Mouse (Mus musculus): ENCODE measurements around the gene Gm13278.
"Not testable (repeated sequence)": the region's sequence is repeated elsewhere in the genome, so short reads cannot be mapped to it uniquely, and the experiment has no call there.

DNA sequence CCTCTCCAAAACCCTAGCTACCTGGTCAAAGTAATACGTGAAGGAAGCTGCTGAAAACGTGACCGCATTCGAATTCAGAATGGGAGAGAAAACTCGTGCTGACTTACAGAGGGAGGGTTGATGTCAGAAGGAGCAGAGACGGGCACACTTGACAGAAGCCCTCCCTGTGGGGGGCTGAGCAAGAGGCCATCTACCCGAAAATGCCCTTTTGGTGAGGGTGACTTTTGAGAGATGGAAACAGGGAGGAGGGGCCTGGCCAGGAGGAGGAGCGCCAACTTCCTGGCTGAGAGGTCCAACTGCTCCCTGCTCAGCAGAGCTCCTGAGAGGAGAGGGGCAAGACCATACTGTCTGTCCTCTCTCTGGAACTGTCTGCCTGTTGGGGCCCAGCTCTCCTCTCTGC is 13.9 kb downstream of the Gm13278 start, which contains the start of gene Gm13288:
- TF ChIP-seq CTCF (IDR thresholded peaks at IDR 0.05; ENCODE audit: borderline replicate concordance, control insufficient read depth, extremely low read depth, insufficient read depth, low read length, poor library complexity); POLR2A (IDR thresholded peaks at IDR 0.05; ENCODE audit: control insufficient read depth, extremely low read depth, insufficient read depth, low read length, poor library complexity): not testable (repeated sequence)

All from thymus, adult 2 months (tissue).